Mouse (Mus musculus) myocyte (in vitro differentiated cells): Measurements from ENCODE around the gene Eme2. TPM values are rescaled to one million over a fixed set of nuclear protein-coding genes. Genes with fewer than 3 reads are reported as not detected.

Experiments used
- H3K27me3 ChIP-seq: one replicate; pipeline ENCODE4 v1.6.1; 2011; ENCODE audit not compliant: control insufficient read depth, insufficient read depth, insufficient read length
- H3K36me3 ChIP-seq: one replicate; pipeline ENCODE4 v1.6.1; 2011; ENCODE audit not compliant: control insufficient read depth, insufficient read depth
- H3K4me2 ChIP-seq: one replicate; pipeline ENCODE4 v1.6.1; 2011; ENCODE audit warnings: low read depth, control low read depth
- H3K4me3 ChIP-seq: one replicate; pipeline ENCODE4 v1.5.1; 2011; ENCODE audit warnings: mild to moderate bottlenecking, control low read depth, moderate library complexity
- H3K79me2 ChIP-seq: one replicate; pipeline ENCODE4 v1.6.1; 2011; ENCODE audit not compliant: control insufficient read depth, insufficient read depth
- H3ac ChIP-seq: one replicate; pipeline ENCODE4 v1.6.1; 2011; ENCODE audit not compliant: control insufficient read depth, insufficient read length
- CEBPB ChIP-seq: IDR thresholded peaks from 2 replicates; pipeline ENCODE4 v1.6.1; 2011; ENCODE audit warnings: mild to moderate bottlenecking, moderate library complexity; ENCODE audit not compliant: poor library complexity, insufficient read depth, severe bottlenecking
- E2F4 ChIP-seq: IDR thresholded peaks from one replicate; pipeline ENCODE4 v1.6.1; 2011; ENCODE audit warnings: mild to moderate bottlenecking, control low read depth, moderate library complexity; ENCODE audit not compliant: insufficient read depth
- MAX ChIP-seq: IDR thresholded peaks from one replicate; pipeline ENCODE4 v1.6.1; 2011; ENCODE audit warnings: low read depth, mild to moderate bottlenecking, control low read depth
- MYOD1 ChIP-seq, 3 experiments: IDR thresholded peaks; one replicate each; pipeline ENCODE4 v1.6.1; 2011; ENCODE audit warnings: control low read depth in 2 of 3, low read depth in 2 of 3, mild to moderate bottlenecking in 2 of 3, moderate library complexity in 1 of 3; ENCODE audit not compliant: insufficient read length in 2 of 3, control insufficient read depth in 1 of 3
- MYOG ChIP-seq, 3 experiments: IDR thresholded peaks; one replicate each; pipeline ENCODE4 v1.6.1; 2011; ENCODE audit warnings: control low read depth in 2 of 3, low read depth in 2 of 3, mild to moderate bottlenecking in 2 of 3; ENCODE audit not compliant: insufficient read length in 2 of 3, control insufficient read depth in 1 of 3, insufficient read depth in 1 of 3
- POLR2A ChIP-seq: IDR thresholded peaks from one replicate; pipeline ENCODE4 v1.6.1; 2011; ENCODE audit warnings: low read depth, mild to moderate bottlenecking, control low read depth, moderate library complexity; ENCODE audit not compliant: insufficient read length
- POLR2AphosphoS2 ChIP-seq: IDR thresholded peaks from one replicate; pipeline ENCODE4 v1.6.1; 2011; ENCODE audit warnings: low read depth, control low read depth; ENCODE audit not compliant: insufficient read length
- REST ChIP-seq: IDR thresholded peaks from one replicate; pipeline ENCODE4 v1.6.1; 2011; ENCODE audit warnings: mild to moderate bottlenecking, control low read depth, moderate library complexity; ENCODE audit not compliant: insufficient read depth, insufficient read length
- SRF ChIP-seq: IDR thresholded peaks from one replicate; pipeline ENCODE4 v1.6.1; 2011; ENCODE audit warnings: low read depth; ENCODE audit not compliant: control insufficient read depth, insufficient read length
- TCF12 ChIP-seq: IDR thresholded peaks from one replicate; pipeline ENCODE4 v1.6.1; 2011; ENCODE audit warnings: mild to moderate bottlenecking, control low read depth; ENCODE audit not compliant: poor library complexity, insufficient read depth, severe bottlenecking
- TCF3 ChIP-seq: IDR thresholded peaks from one replicate; pipeline ENCODE4 v1.6.1; 2011; ENCODE audit warnings: low read depth, control low read depth; ENCODE audit not compliant: insufficient read length
- USF1 ChIP-seq: IDR thresholded peaks from one replicate; pipeline ENCODE4 v1.6.1; 2011; ENCODE audit warnings: low read depth, mild to moderate bottlenecking, control low read depth, moderate library complexity
- polyA plus RNA-seq: library from polyadenylated mRNA; unstranded; fragments of >200 nt; fragmentation: generic; extraction: Trizol; gene quantifications from one replicate; pipeline ENCODE4 v1.2.1, GENCODE M21; 2012; ENCODE audit warnings: missing spikeins

The Eme2 gene
- polyA plus RNA-seq, 1 experiment, result 12.5 TPM

GRCm38 (mm10) chr17:24851381-24852125 lies 43.3 kb downstream of the Eme2 start:
- H3K4me3 ChIP-seq, result peak overlapping the region; percentile 96
- H3ac ChIP-seq, result no peak overlapping the region
- H3K27me3 ChIP-seq, result no peaks in the 10 kb centered on the region
- peak overlapping the region; percentile 96 for H3K4me2 ChIP-seq
- TF ChIP-seq POLR2AphosphoS2 (no peak), MAX (no peak), TCF12 (no peak)
- no peaks in the 10 kb centered on the region for H3K36me3 ChIP-seq
- peaks cover 7% of the 10 kb centered on the region for H3K79me2 ChIP-seq

GRCm38 (mm10) chr17:24850773-24851127 lies 44.1 kb downstream of the Eme2 start:
- H3ac ChIP-seq, result peak overlapping the region; percentile 61
- TF ChIP-seq POLR2A (no peak), MYOG (IDR thresholded peaks at IDR 0.05; ENCODE audit: control insufficient read depth in 1 of 3, insufficient read depth in 1 of 3, insufficient read length in 2 of 3, low read depth in 2 of 3) (no peak), REST (no peak), CEBPB (no peak), POLR2AphosphoS2 (no peak), USF1 (no peak), SRF (no peak), TCF12 (no peak), MYOD1 (IDR thresholded peaks at IDR 0.05; ENCODE audit: control insufficient read depth in 1 of 3, insufficient read length in 2 of 3, low read depth in 2 of 3) (no peak), MAX (no peak), TCF3 (no peak), E2F4 (no peak)
- no peaks in the 10 kb centered on the region for H3K36me3 ChIP-seq
- peak overlapping the region; percentile 96 for H3K4me2 ChIP-seq
- H3K27me3 ChIP-seq, result no peaks in the 10 kb centered on the region
- H3K79me2 ChIP-seq, result peaks cover 7% of the 10 kb centered on the region
- H3K4me3 ChIP-seq, result peak overlapping the region; percentile 96

- H3ac ChIP-seq, result peak within 1 kb of the TSS; percentile 61
- peak within 1 kb of the TSS; percentile 96 for H3K4me3 ChIP-seq
- peaks cover 7% of the 10 kb centered on the region for H3K79me2 ChIP-seq
- H3K27me3 ChIP-seq, result no peaks in the 10 kb centered on the region
- H3K4me2 ChIP-seq, result peak within 1 kb of the TSS; percentile 96
- no peaks in the 10 kb centered on the region for H3K36me3 ChIP-seq
- TF ChIP-seq POLR2AphosphoS2 (peak; percentile 77), CEBPB (no peak), POLR2A (peak; percentile 87), USF1 (peak; percentile 94), MYOG (IDR thresholded peaks at IDR 0.05; ENCODE audit: control insufficient read depth in 1 of 3, insufficient read depth in 1 of 3, insufficient read length in 2 of 3, low read depth in 2 of 3) (no peak), MYOD1 (IDR thresholded peaks at IDR 0.05; ENCODE audit: control insufficient read depth in 1 of 3, insufficient read length in 2 of 3, low read depth in 2 of 3) (peak in 1 of 3 experiments; percentile 11), REST (no peak)
Measured at GRCm38 (mm10) chr17:24850065-24850772, 44.7 kb downstream of the Eme2 start, which contains the start of gene Fahd1. Gene Fahd1, minus strand, starts transcription at chr17:24850364.

GRCm38 (mm10) chr17:24849733-24850064 lies 45.2 kb downstream of the Eme2 start:
- H3K4me3 ChIP-seq, result peak overlapping the region; percentile 96
- TF ChIP-seq SRF, result no peak
- TF ChIP-seq POLR2A, result peak; percentile 52

GRCm38 (mm10) chr17:24848600-24849031 lies 46.3 kb downstream of the Eme2 start:
- TF ChIP-seq MYOD1 (IDR thresholded peaks at IDR 0.05; ENCODE audit: control insufficient read depth in 1 of 3, insufficient read length in 2 of 3, low read depth in 2 of 3), result no peak
- no peak for TF ChIP-seq TCF12
- TF ChIP-seq MAX, result no peak
- no peak for TF ChIP-seq USF1
- no peak for TF ChIP-seq SRF
- TF ChIP-seq REST, result no peak
- no peak for TF ChIP-seq E2F4
- no peak for TF ChIP-seq MYOG (IDR thresholded peaks at IDR 0.05; ENCODE audit: control insufficient read depth in 1 of 3, insufficient read depth in 1 of 3, insufficient read length in 2 of 3, low read depth in 2 of 3)
- TF ChIP-seq POLR2A, result no peak
- no peak for TF ChIP-seq CEBPB
- no peak for TF ChIP-seq TCF3
- TF ChIP-seq POLR2AphosphoS2, result no peak
- Histone ChIP-seq H3K4me2 (peak overlapping the region; percentile 92), H3K4me3 (peak overlapping the region; percentile 96), H3K36me3 (no peaks in the 10 kb centered on the region), H3K79me2 (peaks cover 7% of the 10 kb centered on the region), H3K27me3 (no peaks in the 10 kb centered on the region), H3ac (no peak overlapping the region)

More at GRCm38 (mm10) chr17:24849733-24850064, 45.2 kb downstream of the Eme2 start:
- Histone ChIP-seq H3K27me3 (no peaks in the 10 kb centered on the region), H3K36me3 (no peaks in the 10 kb centered on the region), H3ac (peak overlapping the region; percentile 61), H3K79me2 (peaks cover 7% of the 10 kb centered on the region), H3K4me2 (peak overlapping the region; percentile 92)
